Mouse (Mus musculus) forebrain, postnatal 0 days (tissue): ENCODE data around the gene Pld5. TPM values are rescaled to one million over a fixed set of nuclear protein-coding genes. Genes with fewer than 3 reads are reported as not detected.

ENCODE experiments used
- ATAC-seq: fragments of 200-750 bp; cut with Nextera tagmentation; 2 replicates; pipeline ENCODE4 v1.8.0; 2017; ENCODE audit warnings: mild to moderate bottlenecking, moderate library complexity
- DNase-seq: peaks from one replicate; pipeline ENCODE4 v3.0.0-alpha.2; 2015
- H3K27ac ChIP-seq: fragments of 300-500 bp; sonication (generic); 2 replicates; pipeline ENCODE4 v1.5.1; 2014; ENCODE audit warnings: low read depth, mild to moderate bottlenecking, antibody characterized with exemption, low read length, moderate library complexity, mixed read lengths
- H3K27me3 ChIP-seq: fragments of 300-500 bp; sonication (generic); 2 replicates; pipeline ENCODE4 v1.6.1; 2014; ENCODE audit warnings: mild to moderate bottlenecking, low read length, mixed read lengths; ENCODE audit not compliant: insufficient read depth
- H3K36me3 ChIP-seq: fragments of 300-500 bp; sonication (generic); 2 replicates; pipeline ENCODE4 v1.6.1; 2014; ENCODE audit warnings: mild to moderate bottlenecking, moderate library complexity; ENCODE audit not compliant: insufficient read depth
- H3K4me1 ChIP-seq: fragments of 300-500 bp; sonication (generic); 2 replicates; pipeline ENCODE4 v1.6.1; 2014; ENCODE audit warnings: antibody characterized with exemption; ENCODE audit not compliant: insufficient read depth
- H3K4me2 ChIP-seq: fragments of 300-500 bp; sonication (generic); 2 replicates; pipeline ENCODE4 v1.6.1; 2014; ENCODE audit warnings: low read depth, mild to moderate bottlenecking, moderate library complexity
- H3K4me3 ChIP-seq: fragments of 300-500 bp; sonication (generic); 2 replicates; pipeline ENCODE4 v1.5.1; 2014; ENCODE audit warnings: low read depth, low read length, mixed read lengths
- H3K9ac ChIP-seq: fragments of 300-500 bp; sonication (generic); 2 replicates; pipeline ENCODE4 v1.6.1; 2014; ENCODE audit warnings: mild to moderate bottlenecking
- H3K9me3 ChIP-seq: fragments of 300-500 bp; sonication (generic); 2 replicates; pipeline ENCODE4 v1.6.1; 2016; ENCODE audit warnings: low read length
- CTCF ChIP-seq: sonication (generic); IDR thresholded peaks from 2 replicates; pipeline ENCODE4 v1.5.1; 2016; ENCODE audit warnings: antibody characterized with exemption, control low read depth, low read depth
- WGBS: fragments of 180-500 bp; shearing (Covaris S2); extraction: QIAGEN DNeasy Blood & Tissue Kit; methylation state at CpG from one replicate; pipeline ENCODE4 v1.1.7; 2014; 5-methylcytosine and 5-hydroxymethylcytosine counted together
- polyA plus RNA-seq: library from polyadenylated mRNA; unstranded; fragments of >200 nt; fragmentation: Nextera tagmentation; extraction: Ambion mirVana; gene quantifications from 2 replicates; pipeline ENCODE4 v1.2.1, GENCODE M21; 2015
- total RNA-seq: library from RNA; depleted of rRNA; stranded (reverse); fragments of >200 nt; gene quantifications from 2 replicates; pipeline ENCODE4 v1.2.3, GENCODE M21; 2014

Gene Pld5
- total and polyA plus RNA-seq, 2 experiments from 2014 or later, result 1.7 to 2.9 TPM

- 23% methylated on average over 6 of the region's 6 CpGs for WGBS
- TF ChIP-seq CTCF, result no peak
- DNase-seq, result no peak
These were observed 91.1 kb downstream of the Pld5 start for GRCm38 (mm10) chr1:176183991-176184390.

DNA sequence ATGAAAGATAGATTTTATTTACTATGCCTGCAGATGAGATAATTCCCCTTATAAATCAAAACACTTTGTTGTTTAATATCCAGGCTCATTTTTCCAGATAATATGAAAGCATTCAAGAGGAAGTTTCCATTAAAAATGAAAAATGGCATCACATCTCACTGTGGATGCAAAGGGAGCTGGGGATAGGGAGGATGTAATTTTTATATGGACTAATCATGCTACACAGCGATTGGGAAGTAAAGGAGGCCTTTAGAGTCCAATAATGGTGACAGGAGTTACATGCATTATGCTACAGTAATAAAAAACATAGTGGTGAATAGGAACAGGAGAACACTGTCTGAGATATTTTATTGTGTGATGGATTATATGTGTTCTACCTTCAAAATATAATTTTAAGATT is 100.1 kb downstream of the Pld5 start:
- ATAC-seq (no peak), DNase-seq (no peak)
- no peaks in the 10 kb centered on the region for H3K9me3 ChIP-seq
- no peak overlapping the region for H3K4me2 ChIP-seq
- TF ChIP-seq CTCF, result no peak
- WGBS, result 77% methylated on average over 1 of the region's 1 CpGs
- no peak overlapping the region for H3K27ac ChIP-seq
- no peaks in the 10 kb centered on the region for H3K4me1 ChIP-seq
- no peaks in the 10 kb centered on the region for H3K36me3 ChIP-seq
- H3K27me3 ChIP-seq, result no peaks in the 10 kb centered on the region
- H3K4me3 ChIP-seq, result no peak overlapping the region
- no peak overlapping the region for H3K9ac ChIP-seq

More at GRCm38 (mm10) chr1:176183991-176184390, 91.1 kb downstream of the Pld5 start:
- Histone ChIP-seq H3K9ac (no peak overlapping the region), H3K4me3 (no peak overlapping the region), H3K4me2 (no peak overlapping the region), H3K27ac (no peak overlapping the region), H3K27me3 (no peaks in the 10 kb centered on the region), H3K4me1 (no peaks in the 10 kb centered on the region), H3K9me3 (no peaks in the 10 kb centered on the region), H3K36me3 (no peaks in the 10 kb centered on the region)
- no peak for ATAC-seq

GRCm38 (mm10) chr1:176167784-176168183 is 107.3 kb downstream of the Pld5 start:
- no peaks in the 10 kb centered on the region for H3K36me3 ChIP-seq
- H3K27me3 ChIP-seq, result no peaks in the 10 kb centered on the region
- no peak overlapping the region for H3K4me2 ChIP-seq
- no peak for TF ChIP-seq CTCF
- no peak for ATAC-seq
- H3K27ac ChIP-seq, result no peak overlapping the region
- no peak overlapping the region for H3K4me3 ChIP-seq
- no peaks in the 10 kb centered on the region for H3K4me1 ChIP-seq
- no peak for DNase-seq
- H3K9me3 ChIP-seq, result no peaks in the 10 kb centered on the region
- no peak overlapping the region for H3K9ac ChIP-seq
- WGBS, result 77% methylated on average over 5 of the region's 5 CpGs

GRCm38 (mm10) chr1:176167114-176167513 is 108.0 kb downstream of the Pld5 start:
- ATAC-seq (no peak), DNase-seq (no peak)
- no peaks in the 10 kb centered on the region for H3K4me1 ChIP-seq
- TF ChIP-seq CTCF, result no peak
- no peaks in the 10 kb centered on the region for H3K27me3 ChIP-seq
- H3K4me2 ChIP-seq, result no peak overlapping the region
- WGBS, result 73% methylated on average over 2 of the region's 2 CpGs
- no peaks in the 10 kb centered on the region for H3K36me3 ChIP-seq
- no peaks in the 10 kb centered on the region for H3K9me3 ChIP-seq
- H3K27ac ChIP-seq, result no peak overlapping the region
- H3K9ac ChIP-seq, result no peak overlapping the region
- no peak overlapping the region for H3K4me3 ChIP-seq

- H3K4me1 ChIP-seq, result no peaks in the 10 kb centered on the region
- no peaks in the 10 kb centered on the region for H3K36me3 ChIP-seq
- H3K27me3 ChIP-seq, result no peaks in the 10 kb centered on the region
- ATAC-seq, result no peak
- no peak for DNase-seq
- no peak overlapping the region for H3K4me2 ChIP-seq
- WGBS, result 80% methylated on average over 6 of the region's 6 CpGs
- H3K4me3 ChIP-seq, result no peak overlapping the region
- no peak overlapping the region for H3K9ac ChIP-seq
- no peaks in the 10 kb centered on the region for H3K9me3 ChIP-seq
- H3K27ac ChIP-seq, result no peak overlapping the region
- no peak for TF ChIP-seq CTCF
These were observed 129.8 kb downstream of the Pld5 start for GRCm38 (mm10) chr1:176145306-176145705.

- no peak overlapping the region for H3K9ac ChIP-seq
- H3K4me1 ChIP-seq, result no peaks in the 10 kb centered on the region
- H3K9me3 ChIP-seq, result no peaks in the 10 kb centered on the region
- DNase-seq (no peak), ATAC-seq (no peak)
- 95% methylated on average over 8 of the region's 8 CpGs for WGBS
- no peak overlapping the region for H3K4me3 ChIP-seq
- TF ChIP-seq CTCF, result no peak
- no peak overlapping the region for H3K27ac ChIP-seq
- no peaks in the 10 kb centered on the region for H3K36me3 ChIP-seq
- no peak overlapping the region for H3K4me2 ChIP-seq
- no peaks in the 10 kb centered on the region for H3K27me3 ChIP-seq
These were observed 140.7 kb downstream of the Pld5 start for GRCm38 (mm10) chr1:176134379-176134778.

DNA sequence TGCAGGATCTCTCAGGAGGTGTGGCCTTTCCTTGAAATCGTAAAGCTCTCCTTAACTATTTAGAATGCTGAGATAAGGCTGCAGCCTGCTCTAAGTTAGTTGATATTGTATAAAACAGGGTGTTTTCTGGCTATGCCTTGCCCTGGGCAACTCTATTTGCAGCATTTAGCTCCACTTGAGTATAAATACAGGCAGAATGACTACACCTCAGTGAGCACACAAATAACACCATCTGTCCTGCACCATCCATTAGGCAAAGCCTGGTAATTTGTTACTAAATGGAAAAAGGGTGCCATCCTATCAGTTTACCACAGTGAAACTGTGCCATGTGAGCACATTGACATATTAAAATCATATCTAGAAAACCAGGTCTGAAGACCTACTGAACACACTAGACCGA is 149.3 kb downstream of the Pld5 start:
- ATAC-seq, result no peak
- Histone ChIP-seq H3K9me3 (no peaks in the 10 kb centered on the region), H3K4me3 (no peak overlapping the region), H3K4me2 (no peak overlapping the region), H3K27me3 (no peaks in the 10 kb centered on the region), H3K4me1 (no peaks in the 10 kb centered on the region), H3K9ac (no peak overlapping the region), H3K27ac (no peak overlapping the region), H3K36me3 (no peaks in the 10 kb centered on the region)
- DNase-seq, result no peak
- TF ChIP-seq CTCF, result no peak
- 78% methylated on average over 2 of the region's 2 CpGs for WGBS

DNA sequence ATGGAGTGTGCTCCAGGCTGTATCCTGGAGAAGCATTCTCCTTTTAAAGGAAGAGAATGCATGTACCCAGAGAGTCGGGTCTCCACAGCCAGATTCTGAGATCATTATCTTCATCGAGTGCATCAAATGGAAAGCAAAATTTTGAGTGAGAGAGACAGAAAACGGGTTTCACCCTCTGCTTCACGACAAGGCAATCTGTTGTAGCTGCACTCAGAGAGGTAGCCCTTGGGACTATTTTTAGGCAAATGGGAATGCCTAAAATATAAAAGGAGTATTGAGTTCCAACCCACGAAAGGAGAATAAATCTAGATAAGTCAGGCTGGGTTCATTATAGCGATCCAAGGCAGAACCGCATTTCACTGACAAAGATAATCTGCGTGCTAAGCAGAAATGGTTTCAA is 150.7 kb downstream of the Pld5 start:
- Histone ChIP-seq H3K27ac (no peak overlapping the region), H3K4me1 (no peaks in the 10 kb centered on the region), H3K4me3 (no peak overlapping the region), H3K27me3 (no peaks in the 10 kb centered on the region), H3K9me3 (no peaks in the 10 kb centered on the region), H3K9ac (no peak overlapping the region), H3K4me2 (no peak overlapping the region), H3K36me3 (no peaks in the 10 kb centered on the region)
- no peak for TF ChIP-seq CTCF
- DNase-seq, result no peak
- 83% methylated on average over 8 of the region's 8 CpGs for WGBS
- no peak for ATAC-seq
